Mouse (Mus musculus) cerebellum, postnatal 25 days (tissue): Measurements from ENCODE around the gene Asb4.

Experiments
- DNase-seq, 2 experiments: peaks; one replicate each; pipeline ENCODE4 v3.0.0; 2021; ENCODE audit warnings: mixed read lengths in 2 of 2

The Asb4 gene

DNA sequence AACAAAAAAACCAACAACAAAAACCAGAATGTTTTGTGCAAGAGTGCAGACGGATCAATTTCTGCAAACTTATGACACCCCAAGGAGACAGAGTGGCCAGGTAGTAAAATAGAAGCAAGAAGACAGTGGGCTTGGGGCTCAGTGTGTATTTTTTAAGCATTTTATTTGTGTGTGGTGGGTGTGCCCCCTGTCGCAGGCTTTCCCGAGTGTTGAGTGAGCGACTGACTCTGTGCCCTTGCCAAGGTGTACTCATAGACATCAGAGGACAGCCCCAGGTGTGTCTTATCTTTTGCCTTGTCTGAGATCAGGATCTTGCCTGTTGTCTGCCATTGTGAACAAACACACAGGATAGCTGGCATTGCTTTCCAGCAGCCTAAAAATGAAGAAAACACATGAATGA lies 63.8 kb downstream of the Asb4 start:
- no peak for DNase-seq

DNA sequence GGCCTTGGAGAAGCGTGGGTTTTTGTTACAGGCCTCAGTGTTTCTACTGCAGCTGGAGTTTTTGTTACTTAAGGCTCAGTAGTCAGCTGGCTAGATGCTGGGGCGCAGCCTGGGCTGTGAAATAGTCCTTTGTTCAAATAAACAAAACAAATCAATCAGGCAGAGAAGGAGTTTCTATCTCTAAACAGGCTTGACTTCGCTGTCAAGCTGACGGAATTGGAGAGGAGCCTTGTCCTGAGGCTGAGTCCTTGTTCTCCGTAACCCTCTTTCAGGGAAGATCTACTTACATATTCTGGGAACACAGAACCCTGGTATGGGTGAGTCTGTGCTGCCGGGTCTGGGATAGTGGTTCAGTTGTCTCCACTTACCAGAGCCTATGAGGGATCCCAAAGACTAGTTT lies 64.4 kb downstream of the Asb4 start:
- DNase-seq: no peak

DNA sequence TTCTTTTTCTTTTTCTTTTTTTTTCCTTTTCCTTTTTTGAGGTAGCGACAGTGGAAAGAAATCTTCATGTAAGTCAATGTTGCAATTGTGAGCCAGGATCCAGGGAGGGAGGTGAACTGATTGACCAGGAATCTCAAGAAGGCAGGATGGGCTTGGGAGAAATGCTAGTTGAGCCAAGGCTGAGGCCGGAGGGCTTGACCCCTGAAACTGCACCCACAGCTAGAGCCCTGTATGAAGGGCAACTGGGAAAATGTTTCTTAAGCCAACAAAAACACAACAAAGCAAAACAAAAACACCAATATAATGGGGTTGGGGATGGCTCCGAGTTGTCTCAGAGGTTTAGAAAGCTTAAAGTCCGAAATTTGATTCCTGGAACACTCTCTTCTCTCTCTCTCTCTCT lies 65.2 kb downstream of the Asb4 start:
- DNase-seq: no peak

DNA sequence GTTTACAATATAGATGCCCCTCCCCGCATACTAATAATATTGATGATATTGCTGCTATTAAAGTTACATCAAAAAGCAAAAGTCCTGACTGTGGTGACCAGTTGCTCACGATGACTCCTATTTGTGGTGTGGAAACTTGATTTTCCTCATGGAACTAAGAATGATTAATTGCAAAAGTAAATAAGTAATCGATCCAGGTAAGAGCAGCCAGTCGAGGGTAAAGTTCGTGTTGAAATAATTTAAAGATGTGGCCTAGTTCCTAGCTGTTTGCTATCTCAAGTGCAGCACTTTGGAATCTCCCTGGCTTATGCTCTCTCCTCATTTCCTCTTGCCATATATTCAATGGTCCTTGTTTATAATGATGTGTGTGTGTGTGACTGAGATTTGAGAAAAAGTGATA lies 66.7 kb downstream of the Asb4 start:
- DNase-seq: no peak

DNA sequence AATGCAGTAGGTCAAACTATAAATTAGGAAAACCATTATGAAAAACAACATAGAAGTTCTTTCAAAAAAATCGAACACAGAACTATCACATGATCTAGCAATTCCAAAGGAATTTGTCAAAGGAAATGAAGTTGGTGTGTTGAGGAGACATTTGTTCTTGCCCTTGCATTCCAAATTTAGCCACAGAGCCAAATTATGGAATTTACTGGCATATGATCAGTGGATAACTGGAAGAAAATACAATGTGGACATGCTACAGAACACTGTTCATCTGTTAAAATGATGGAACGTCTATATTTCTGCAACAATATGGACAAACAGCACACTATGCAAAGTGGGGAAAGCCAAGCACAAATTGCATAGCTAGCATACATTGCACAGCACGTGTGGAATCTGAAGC lies 72.7 kb downstream of the Asb4 start:
- DNase-seq: no peak

DNA sequence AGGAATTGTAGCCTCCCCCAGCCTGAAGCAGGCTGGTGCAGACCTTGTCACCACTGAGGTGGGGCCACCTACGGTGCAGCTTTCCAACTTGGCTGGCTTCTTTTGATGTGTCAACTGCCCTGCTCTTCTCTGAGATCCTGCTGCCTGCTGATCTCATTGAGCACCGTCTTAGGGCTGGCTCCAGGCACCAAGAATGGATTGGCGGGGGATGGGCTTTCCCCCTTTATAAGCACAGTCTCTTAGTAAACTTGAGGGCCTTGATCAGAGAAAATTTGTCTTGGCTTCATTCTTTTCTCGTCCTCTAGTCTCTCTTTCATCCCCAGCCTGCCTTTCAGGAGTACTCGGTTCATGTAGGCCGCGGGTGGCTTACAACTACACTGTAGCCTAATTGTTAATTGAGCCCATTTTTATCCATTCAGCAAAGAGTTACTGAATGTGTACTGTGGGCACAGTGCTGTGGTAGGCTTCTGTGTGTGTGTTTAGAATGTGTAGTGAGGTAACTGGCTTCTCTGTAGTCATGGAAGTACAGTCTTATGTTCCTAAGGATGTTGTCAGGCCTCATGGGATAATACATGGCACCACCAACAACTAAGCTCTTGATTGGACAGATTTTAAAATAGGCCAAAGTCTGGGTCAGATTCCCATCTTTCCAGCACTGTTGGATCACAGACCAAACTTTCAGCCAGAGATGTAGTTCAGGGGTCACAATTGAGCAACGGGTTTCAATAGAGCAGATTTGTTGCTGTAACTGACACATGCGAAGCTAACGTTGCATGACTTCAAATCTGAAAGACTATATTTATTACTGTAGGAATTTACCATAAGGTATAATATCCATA lies 87.5 kb downstream of the Asb4 start:
- DNase-seq: no peak

DNA sequence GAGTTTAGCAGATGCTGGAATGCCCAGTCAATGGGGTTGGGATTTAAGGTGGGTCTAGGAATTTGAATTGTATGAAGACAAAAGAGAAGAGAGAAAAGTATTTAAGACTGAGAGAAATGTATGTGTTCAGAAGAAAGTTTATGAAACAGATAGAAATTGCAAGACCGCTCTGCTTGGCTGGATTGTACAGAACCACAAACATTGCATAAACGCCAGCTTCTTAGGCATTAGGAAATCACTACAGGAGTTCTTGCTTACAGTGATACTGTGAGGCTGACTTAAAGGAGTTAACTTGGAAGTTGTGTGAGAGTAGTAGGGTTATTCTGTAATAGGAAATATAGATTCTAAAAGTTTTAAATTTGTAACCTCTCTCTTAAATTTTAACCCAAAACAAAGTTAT lies 89.5 kb downstream of the Asb4 start:
- DNase-seq: no peak

DNA sequence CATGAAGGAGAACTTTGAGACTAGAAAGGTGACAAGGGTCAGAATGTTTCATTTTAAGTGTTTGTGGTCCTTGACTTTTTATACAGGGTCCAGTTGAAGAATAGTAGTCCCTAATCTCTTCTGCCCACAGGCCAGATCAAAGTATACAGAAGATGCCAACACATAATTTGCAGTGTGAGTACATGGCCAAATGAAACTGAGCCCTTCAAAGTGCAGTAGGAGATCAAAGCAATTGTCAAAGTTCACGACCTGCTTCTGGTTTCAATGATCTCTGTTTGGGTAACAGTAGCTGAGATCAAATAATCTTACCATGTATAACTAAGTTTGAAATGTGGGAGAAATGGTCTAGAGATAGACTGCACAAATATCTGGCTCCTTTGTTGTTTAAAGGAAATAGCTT lies 90.8 kb downstream of the Asb4 start:
- DNase-seq: no peak

DNA sequence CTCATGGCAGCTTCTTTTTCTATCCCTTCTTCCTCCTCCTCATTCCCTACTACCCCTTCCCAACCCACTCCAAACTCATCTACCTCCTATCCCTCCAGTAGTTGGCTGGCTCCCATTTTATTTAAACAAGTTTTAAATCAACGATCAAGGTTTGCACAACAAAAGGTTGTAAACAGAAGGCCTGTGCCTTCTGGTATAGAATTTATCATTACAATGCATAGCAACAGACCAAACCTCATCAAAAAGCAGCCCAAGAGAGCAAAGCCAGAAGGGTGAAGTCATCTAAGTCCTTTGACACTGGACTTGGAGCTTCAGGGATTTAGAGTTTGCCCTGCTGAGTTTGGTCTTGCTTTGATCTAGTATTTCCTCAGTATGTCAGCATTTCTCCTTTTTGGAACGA lies 97.9 kb downstream of the Asb4 start:
- no peak for DNase-seq

DNA sequence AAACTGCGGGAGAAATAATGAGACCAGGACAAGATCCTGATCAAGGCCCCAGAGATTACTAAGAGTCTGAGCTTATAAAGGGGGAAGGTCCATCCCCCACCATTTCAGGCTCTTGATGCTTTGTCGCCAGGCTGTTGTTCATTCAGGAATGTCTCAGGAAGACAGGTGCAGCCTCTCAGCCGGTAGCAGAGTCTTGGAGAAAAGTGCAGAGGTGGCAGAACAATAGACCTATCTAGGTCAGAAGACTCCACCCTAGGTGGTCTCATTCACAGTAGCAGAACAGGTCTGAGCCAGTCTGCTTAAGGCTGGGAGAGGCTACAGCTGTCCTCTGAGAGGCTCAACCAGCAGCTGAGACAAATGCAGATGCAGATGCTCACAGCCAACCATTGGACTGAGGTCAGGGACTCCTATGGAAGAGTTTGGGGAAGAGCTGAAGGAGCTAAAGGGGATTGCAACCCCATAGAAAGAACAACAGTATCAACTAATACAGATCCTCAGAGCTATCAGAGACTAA lies 99.1 kb downstream of the Asb4 start:
- DNase-seq: no peak
